Mouse (Mus musculus): ENCODE data around the gene Lrfn5.

- TF ChIP-seq POLR2A (IDR thresholded peaks at IDR 0.05; ENCODE audit: control insufficient read depth, low read depth, low read length) (no peak), CTCF (IDR thresholded peaks at IDR 0.05; ENCODE audit: control insufficient read depth, insufficient read depth, insufficient replicate concordance, low read depth, low read length) (no peak)
Observed at GRCm38 (mm10) chr12:61526199-61526598, 3.2 kb downstream of the Lrfn5 start.

All from testis, adult 2 months (tissue).